Mouse (Mus musculus) thymus, adult 2 months (tissue): ENCODE results near the gene Ldb3. TPM values are rescaled to one million over a fixed set of nuclear protein-coding genes. Genes with fewer than 3 reads are reported as not detected.
A peak's percentile ranks its signal among the peaks of the same experiment; 100 is the strongest.

Experiments used
- DNase-seq: peaks from one replicate; pipeline ENCODE4 v3.0.0; 2021
- H3K27ac ChIP-seq: fragments of 200-500 bp; 2 replicates; pipeline ENCODE4 v1.5.1; 2012; ENCODE audit warnings: low read length, control low read depth; ENCODE audit not compliant: control insufficient read depth, insufficient read depth
- H3K27me3 ChIP-seq: fragments of 200-500 bp; 2 replicates; pipeline ENCODE4 v1.6.1; 2012; ENCODE audit warnings: mild to moderate bottlenecking, low read length, moderate library complexity, mixed read lengths; ENCODE audit not compliant: control insufficient read depth, insufficient read depth
- H3K36me3 ChIP-seq: fragments of 200-500 bp; 2 replicates; pipeline ENCODE4 v1.6.1; 2012; ENCODE audit warnings: mild to moderate bottlenecking, low read length, moderate library complexity; ENCODE audit not compliant: control insufficient read depth, insufficient read depth
- H3K4me1 ChIP-seq: fragments of 200-500 bp; replicated peaks from 2 replicates; pipeline ENCODE4 v1.6.1; 2012; ENCODE audit warnings: low read length; ENCODE audit not compliant: control insufficient read depth, insufficient read depth
- H3K4me3 ChIP-seq: fragments of 200-500 bp; 2 replicates; pipeline ENCODE4 v1.5.1; 2012; ENCODE audit warnings: mild to moderate bottlenecking, low read length, control low read depth, moderate library complexity; ENCODE audit not compliant: control insufficient read depth, insufficient read depth
- CTCF ChIP-seq: fragments of 200-500 bp; IDR thresholded peaks from 2 replicates; pipeline ENCODE4 v1.5.1; 2012; ENCODE audit warnings: mild to moderate bottlenecking, control low read depth, low read length, moderate library complexity, borderline replicate concordance; ENCODE audit not compliant: control insufficient read depth, poor library complexity, insufficient read depth; ENCODE audit errors: extremely low read depth
- POLR2A ChIP-seq: fragments of 200-500 bp; IDR thresholded peaks from 2 replicates; pipeline ENCODE4 v1.6.1; 2012; ENCODE audit warnings: mild to moderate bottlenecking, low read length, control low read depth, moderate library complexity; ENCODE audit not compliant: control insufficient read depth, poor library complexity, insufficient read depth; ENCODE audit errors: extremely low read depth
- WGBS: fragments of 180-500 bp; shearing (Covaris S2); methylation state at CpG from one replicate; pipeline ENCODE4 v1.1.7; 2018; 5-methylcytosine and 5-hydroxymethylcytosine counted together
- polyA plus RNA-seq: library from polyadenylated mRNA; depleted of rRNA; stranded (reverse); fragments of >200 nt; gene quantifications from 2 replicates; pipeline ENCODE4 v1.2.3, GENCODE M21; 2012

Gene Ldb3
- polyA plus RNA-seq, 1 experiment, result 63.0 TPM

- WGBS, result 54% methylated on average over 4 of the region's 4 CpGs
- TF ChIP-seq CTCF, result no peak
- no peak for TF ChIP-seq POLR2A
- H3K36me3 ChIP-seq, result no peaks in the 10 kb centered on the region
- peaks cover 4% of the 10 kb centered on the region; the same call in 1 of the 2 replicates for H3K27me3 ChIP-seq
- no peaks in the 10 kb centered on the region for H3K4me1 ChIP-seq
- H3K4me3 ChIP-seq, result no peak overlapping the region
- no peak overlapping the region for H3K27ac ChIP-seq
- no peak for DNase-seq
Measured at GRCm38 (mm10) chr14:34508187-34508840, 80.2 kb downstream of the Ldb3 start.

- no peak for DNase-seq
- H3K27me3 ChIP-seq, result peaks cover 22% of the 10 kb centered on the region
- TF ChIP-seq CTCF, result no peak
- H3K4me3 ChIP-seq, result no peak overlapping the region
- no peaks in the 10 kb centered on the region for H3K36me3 ChIP-seq
- 57% methylated on average over 7 of the region's 7 CpGs for WGBS
- peaks cover 11% of the 10 kb centered on the region for H3K4me1 ChIP-seq
- H3K27ac ChIP-seq, result no peak overlapping the region
Measured at GRCm38 (mm10) chr14:34505309-34505708, 83.2 kb downstream of the Ldb3 start.

- Histone ChIP-seq H3K27me3 (peaks cover 23% of the 10 kb centered on the region), H3K36me3 (no peaks in the 10 kb centered on the region), H3K4me3 (no peak overlapping the region), H3K4me1 (peaks cover 11% of the 10 kb centered on the region), H3K27ac (no peak overlapping the region)
- TF ChIP-seq POLR2A (no peak), CTCF (no peak)
- 85% methylated on average over 5 of the region's 5 CpGs for WGBS
- DNase-seq, result no peak
Measured at GRCm38 (mm10) chr14:34504377-34504776, 84.1 kb downstream of the Ldb3 start.

DNA sequence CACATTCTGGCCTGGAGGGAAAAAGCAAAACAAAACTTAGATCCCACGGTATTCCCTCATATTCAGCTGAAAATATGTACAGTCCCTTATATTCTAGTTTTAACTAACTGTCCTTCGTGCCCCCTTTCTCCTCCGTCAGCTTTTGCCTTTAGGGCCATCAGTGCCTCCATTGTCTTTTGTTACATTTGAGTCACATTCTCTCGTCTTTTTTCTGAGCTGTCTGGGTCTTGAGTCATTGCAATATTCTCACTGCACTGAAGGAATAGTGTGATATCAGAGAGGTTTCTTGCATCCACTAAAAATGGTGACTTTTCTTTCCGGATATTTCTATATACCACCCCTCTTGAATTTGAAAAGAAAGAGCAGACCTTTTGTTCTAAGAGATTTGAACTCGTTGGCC, 84.7 kb downstream of the Ldb3 start:
- no peak overlapping the region for H3K27ac ChIP-seq
- H3K4me3 ChIP-seq, result no peak overlapping the region
- peaks cover 11% of the 10 kb centered on the region for H3K4me1 ChIP-seq
- no peak for TF ChIP-seq CTCF
- no peak for TF ChIP-seq POLR2A
- 77% methylated on average over 6 of the region's 6 CpGs for WGBS
- DNase-seq, result no peak
- H3K36me3 ChIP-seq, result no peaks in the 10 kb centered on the region
- H3K27me3 ChIP-seq, result peaks cover 23% of the 10 kb centered on the region

DNA sequence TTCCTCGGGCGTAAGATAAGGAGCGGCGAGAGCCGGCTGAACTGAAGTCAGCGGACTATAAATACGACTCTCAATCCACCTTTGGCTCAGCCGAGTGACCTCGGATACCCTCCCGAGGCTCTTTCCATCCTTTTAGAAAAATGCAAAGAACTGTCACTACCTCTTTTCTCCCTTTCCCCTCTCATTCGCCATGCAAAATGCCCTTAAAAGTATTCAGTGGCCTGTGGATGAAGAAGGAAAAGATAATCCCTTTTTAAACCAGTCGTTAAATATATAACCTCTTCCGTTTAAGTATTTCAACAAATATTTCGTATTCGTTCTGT, 85.2 kb downstream of the Ldb3 start, which contains the start of gene Bmpr1a:
Gene Bmpr1a, minus strand, starts transcription at position 17 of the 323 bp plus-strand sequence.
- peaks cover 11% of the 10 kb centered on the region for H3K4me1 ChIP-seq
- H3K27ac ChIP-seq, result no peak within 1 kb of the TSS
- DNase-seq, result no peak
- TF ChIP-seq CTCF, result no peak
- TF ChIP-seq POLR2A, result no peak
- 19% methylated on average over 15 of the region's 15 CpGs for WGBS
- no peaks in the 10 kb centered on the region for H3K36me3 ChIP-seq
- H3K4me3 ChIP-seq, result peak within 1 kb of the TSS; percentile 71
- peaks cover 23% of the 10 kb centered on the region for H3K27me3 ChIP-seq

DNA sequence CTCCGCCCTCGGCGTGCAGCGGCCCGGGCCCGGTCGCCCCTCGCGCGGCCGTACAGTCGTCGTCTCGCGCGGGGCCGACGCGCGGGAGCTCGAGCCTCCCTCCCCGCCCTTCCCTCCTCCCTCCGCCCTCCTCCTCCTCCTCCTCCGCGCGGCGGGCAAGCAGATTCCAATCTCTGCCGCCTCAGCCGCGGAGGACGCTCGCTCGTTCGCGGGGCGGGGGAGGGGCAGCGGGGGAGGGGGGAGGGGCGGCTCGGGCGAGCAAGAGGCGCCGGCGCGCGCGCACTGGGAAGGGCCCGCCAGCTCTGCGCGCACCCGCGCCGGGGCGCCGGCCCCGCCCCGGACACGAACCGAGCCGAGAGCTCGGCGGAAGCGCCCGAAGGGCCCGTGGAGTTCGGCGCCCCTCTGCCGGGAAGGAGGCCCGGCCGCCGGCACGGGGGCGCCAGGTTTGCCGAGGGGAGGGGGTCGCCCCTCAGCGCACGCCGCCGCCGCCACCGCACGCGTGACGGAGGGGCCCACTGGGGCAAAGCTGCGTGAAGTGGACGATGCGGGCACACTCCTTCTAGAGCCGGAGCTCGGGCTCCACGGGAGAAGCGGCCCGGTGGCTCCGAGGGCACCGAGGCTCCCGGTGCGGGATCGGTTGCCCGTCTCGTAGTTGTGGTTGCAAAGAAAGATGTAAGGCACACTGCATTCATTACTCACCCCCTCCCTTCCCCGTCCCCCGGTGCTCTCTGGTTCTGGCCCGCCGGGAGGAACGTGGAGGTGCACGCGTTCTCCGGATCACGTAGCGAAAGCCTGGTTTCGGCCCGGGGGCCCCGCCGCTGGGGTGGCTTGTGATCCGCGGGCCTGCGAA, 85.8 kb downstream of the Ldb3 start:
- TF ChIP-seq CTCF (no peak), POLR2A (no peak)
- peak overlapping the region; percentile 71 for H3K4me3 ChIP-seq
- H3K36me3 ChIP-seq, result no peaks in the 10 kb centered on the region
- under 1% methylated on average over 106 of the region's 115 CpGs for WGBS
- DNase-seq, result peak; percentile 80
- peaks cover 11% of the 10 kb centered on the region for H3K4me1 ChIP-seq
- peaks cover 23% of the 10 kb centered on the region for H3K27me3 ChIP-seq
- H3K27ac ChIP-seq, result no peak overlapping the region

DNA sequence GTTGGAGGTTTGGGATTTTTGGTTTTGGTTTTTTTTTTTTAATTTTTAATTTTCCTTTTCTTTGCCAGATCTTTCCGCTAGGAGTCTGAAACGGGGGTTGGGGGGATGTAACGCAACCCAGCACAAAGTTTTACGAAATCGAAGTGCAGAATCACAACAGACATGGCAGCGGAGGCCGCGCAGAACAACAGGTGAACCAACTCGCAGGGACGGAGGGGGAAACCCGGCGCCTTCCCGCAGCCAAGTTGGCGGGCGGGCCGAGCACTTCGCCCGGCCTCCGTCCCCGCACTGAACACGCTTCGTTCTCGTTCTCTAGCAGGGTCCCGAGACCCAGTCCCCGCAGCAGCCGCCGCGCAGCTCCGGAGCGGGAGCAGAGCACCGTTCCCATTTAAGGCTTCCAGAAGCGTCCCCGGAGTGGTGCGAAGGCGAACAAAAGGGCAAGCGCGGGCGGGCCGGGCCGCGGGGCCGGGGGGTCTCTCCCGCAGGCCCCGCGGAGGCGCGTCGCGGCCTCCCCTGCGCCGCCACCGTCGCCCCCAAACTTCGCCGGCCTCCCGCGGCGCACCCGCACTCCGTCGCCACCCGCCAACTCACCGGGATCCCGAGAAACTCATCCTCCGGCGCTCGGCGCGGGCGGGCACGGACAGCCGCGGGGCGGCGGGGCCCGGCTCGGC, 86.5 kb downstream of the Ldb3 start:
- 1% methylated on average over 77 of the region's 77 CpGs for WGBS

More for the DNA sequence above, 86.5 kb downstream of the Ldb3 start:
- TF ChIP-seq CTCF, result no peak
- TF ChIP-seq POLR2A, result no peak
- Histone ChIP-seq H3K27ac (no peak overlapping the region), H3K27me3 (peaks cover 23% of the 10 kb centered on the region), H3K4me3 (peak overlapping the region; percentile 47), H3K36me3 (no peaks in the 10 kb centered on the region), H3K4me1 (peaks cover 11% of the 10 kb centered on the region)
- peak; percentile 32 for DNase-seq
